Mouse (Mus musculus) forebrain, embryonic 12.5 days (tissue): Measurements from ENCODE around the gene Rgs9. TPM values are rescaled to one million over a fixed set of nuclear protein-coding genes. Genes with fewer than 3 reads are reported as not detected.

ENCODE experiments used
- ATAC-seq: fragments of 200-750 bp; cut with Nextera tagmentation; 2 replicates; pipeline ENCODE4 v1.8.0; 2017; ENCODE audit warnings: moderate TSS enrichment; ENCODE audit not compliant: low FRiP score
- H3K27ac ChIP-seq: fragments of 300-500 bp; sonication (generic); 2 replicates; pipeline ENCODE4 v1.5.1; 2016; ENCODE audit warnings: mild to moderate bottlenecking
- H3K27me3 ChIP-seq: fragments of 300-500 bp; sonication (generic); 2 replicates; pipeline ENCODE4 v1.6.1; 2016; ENCODE audit warnings: mild to moderate bottlenecking
- H3K36me3 ChIP-seq: fragments of 300-500 bp; sonication (generic); replicated peaks from 2 replicates; pipeline ENCODE4 v1.6.1; 2016; ENCODE audit warnings: mild to moderate bottlenecking
- H3K4me1 ChIP-seq: fragments of 300-500 bp; sonication (generic); 2 replicates; pipeline ENCODE4 v1.6.1; 2016
- H3K4me2 ChIP-seq: fragments of 300-500 bp; sonication (generic); 2 replicates; pipeline ENCODE4 v1.6.1; 2016; ENCODE audit warnings: mild to moderate bottlenecking, moderate library complexity
- H3K4me3 ChIP-seq: fragments of 300-500 bp; sonication (generic); replicated peaks from 2 replicates; pipeline ENCODE4 v1.5.1; 2016; ENCODE audit warnings: mild to moderate bottlenecking
- H3K9ac ChIP-seq: fragments of 300-500 bp; sonication (generic); 2 replicates; pipeline ENCODE4 v1.6.1; 2016; ENCODE audit warnings: mild to moderate bottlenecking
- H3K9me3 ChIP-seq: fragments of 300-500 bp; sonication (generic); 2 replicates; pipeline ENCODE4 v1.6.1; 2016
- WGBS: fragments of 180-500 bp; shearing (Covaris S2); methylation state at CpG from one replicate; pipeline ENCODE4 v1.1.7; 2016; 5-methylcytosine and 5-hydroxymethylcytosine counted together
- polyA plus RNA-seq: library from polyadenylated mRNA; unstranded; fragments of >200 nt; fragmentation: Nextera tagmentation; extraction: Ambion mirVana; gene quantifications from 2 replicates; pipeline ENCODE4 v1.2.1, GENCODE M21; 2016

Rgs9 gene
- polyA plus RNA-seq, 1 experiment from 2014 or later = 2.1 TPM

GRCm38 (mm10) chr11:109330706-109331393 lies 32.9 kb upstream of the Rgs9 start:
- peaks cover 5% of the 10 kb centered on the region; the same call in 1 of the 2 replicates for H3K27me3 ChIP-seq
- peaks cover 14% of the 10 kb centered on the region for H3K4me1 ChIP-seq
- H3K9me3 ChIP-seq = no peaks in the 10 kb centered on the region
- H3K27ac ChIP-seq = no peak overlapping the region
- H3K4me2 ChIP-seq = peak overlapping the region; percentile 50
- WGBS = 32% methylated on average over 17 of the region's 17 CpGs
- H3K36me3 ChIP-seq = no peaks in the 10 kb centered on the region
- 0 out of 2 replicates have a peak, but pooled peaks have one; percentile 61 for ATAC-seq
- H3K9ac ChIP-seq = no peak overlapping the region
- H3K4me3 ChIP-seq = peak overlapping the region; percentile 15; the same call in 1 of the 2 replicates

GRCm38 (mm10) chr11:109329331-109329730 lies 31.4 kb upstream of the Rgs9 start:
- H3K9me3 ChIP-seq = no peaks in the 10 kb centered on the region
- no peak overlapping the region for H3K4me3 ChIP-seq
- H3K36me3 ChIP-seq = no peaks in the 10 kb centered on the region
- H3K9ac ChIP-seq = no peak overlapping the region
- peaks cover 14% of the 10 kb centered on the region for H3K4me1 ChIP-seq
- 68% methylated on average over 4 of the region's 4 CpGs for WGBS
- no peak overlapping the region for H3K4me2 ChIP-seq
- peaks cover 5% of the 10 kb centered on the region; the same call in 1 of the 2 replicates for H3K27me3 ChIP-seq
- H3K27ac ChIP-seq = no peak overlapping the region
- ATAC-seq = no peak

- Histone ChIP-seq H3K4me3 (no peak overlapping the region), H3K9ac (no peak overlapping the region), H3K4me2 (no peak overlapping the region), H3K27ac (no peak overlapping the region), H3K27me3 (peaks cover 5% of the 10 kb centered on the region; the same call in 1 of the 2 replicates), H3K9me3 (no peaks in the 10 kb centered on the region), H3K36me3 (no peaks in the 10 kb centered on the region), H3K4me1 (peaks cover 14% of the 10 kb centered on the region)
- ATAC-seq = no peak
- 88% methylated on average over 10 of the region's 10 CpGs for WGBS
Measured at GRCm38 (mm10) chr11:109327952-109328351, 30.0 kb upstream of the Rgs9 start.

- WGBS = 22% methylated on average over 3 of the region's 3 CpGs
- no peak for ATAC-seq
- H3K9me3 ChIP-seq = no peaks in the 10 kb centered on the region
- no peak overlapping the region for H3K27ac ChIP-seq
- H3K27me3 ChIP-seq = peaks cover 5% of the 10 kb centered on the region; the same call in 1 of the 2 replicates
- H3K4me2 ChIP-seq = no peak overlapping the region
- no peak overlapping the region for H3K9ac ChIP-seq
- no peaks in the 10 kb centered on the region for H3K36me3 ChIP-seq
- H3K4me1 ChIP-seq = peaks cover 14% of the 10 kb centered on the region
- no peak overlapping the region for H3K4me3 ChIP-seq
Measured at GRCm38 (mm10) chr11:109327381-109327780, 29.5 kb upstream of the Rgs9 start.

GRCm38 (mm10) chr11:109326270-109326669 lies 28.3 kb upstream of the Rgs9 start:
- peaks cover 9% of the 10 kb centered on the region for H3K4me1 ChIP-seq
- H3K27ac ChIP-seq = no peak overlapping the region
- no peak overlapping the region for H3K4me3 ChIP-seq
- 84% methylated on average over 13 of the region's 13 CpGs for WGBS
- no peak for ATAC-seq
- H3K27me3 ChIP-seq = peaks cover 5% of the 10 kb centered on the region; the same call in 1 of the 2 replicates
- H3K9ac ChIP-seq = no peak overlapping the region
- H3K36me3 ChIP-seq = no peaks in the 10 kb centered on the region
- H3K4me2 ChIP-seq = no peak overlapping the region
- H3K9me3 ChIP-seq = no peaks in the 10 kb centered on the region

- Histone ChIP-seq H3K9me3 (no peaks in the 10 kb centered on the region), H3K27ac (peak overlapping the region; percentile 87), H3K4me3 (no peak overlapping the region), H3K9ac (no peak overlapping the region), H3K27me3 (peaks cover 7% of the 10 kb centered on the region; the same call in 1 of the 2 replicates), H3K4me2 (no peak overlapping the region), H3K4me1 (peaks cover 5% of the 10 kb centered on the region; the same call in 1 of the 2 replicates), H3K36me3 (no peaks in the 10 kb centered on the region)
- peak; percentile 95; the same call in 1 of the 2 replicates for ATAC-seq
- 27% methylated on average over 8 of the region's 8 CpGs for WGBS
Measured at GRCm38 (mm10) chr11:109320361-109320933, 22.5 kb upstream of the Rgs9 start.

GRCm38 (mm10) chr11:109319946-109320345 lies 22.0 kb upstream of the Rgs9 start:
- Histone ChIP-seq H3K27ac (peak overlapping the region; percentile 87), H3K9me3 (no peaks in the 10 kb centered on the region), H3K4me3 (no peak overlapping the region), H3K9ac (no peak overlapping the region), H3K27me3 (peaks cover 12% of the 10 kb centered on the region), H3K4me2 (no peak overlapping the region), H3K36me3 (no peaks in the 10 kb centered on the region), H3K4me1 (peaks cover 5% of the 10 kb centered on the region; the same call in 1 of the 2 replicates)
- peak; percentile 44; the same call in 1 of the 2 replicates for ATAC-seq
- WGBS = 86% methylated on average over 5 of the region's 5 CpGs

GRCm38 (mm10) chr11:109319471-109319870 lies 21.5 kb upstream of the Rgs9 start:
- no peak overlapping the region for H3K9ac ChIP-seq
- H3K4me1 ChIP-seq = peaks cover 5% of the 10 kb centered on the region; the same call in 1 of the 2 replicates
- ATAC-seq = no peak
- H3K27me3 ChIP-seq = peaks cover 15% of the 10 kb centered on the region
- no peaks in the 10 kb centered on the region for H3K36me3 ChIP-seq
- H3K27ac ChIP-seq = peak overlapping the region; percentile 87
- no peak overlapping the region for H3K4me3 ChIP-seq
- H3K9me3 ChIP-seq = no peaks in the 10 kb centered on the region
- WGBS = 89% methylated on average over 4 of the region's 4 CpGs
- H3K4me2 ChIP-seq = no peak overlapping the region

GRCm38 (mm10) chr11:109316921-109317320 lies 19.0 kb upstream of the Rgs9 start:
- Histone ChIP-seq H3K27me3 (peaks cover 29% of the 10 kb centered on the region), H3K4me2 (no peak overlapping the region), H3K9me3 (no peaks in the 10 kb centered on the region), H3K9ac (no peak overlapping the region), H3K27ac (no peak overlapping the region), H3K4me3 (no peak overlapping the region), H3K36me3 (no peaks in the 10 kb centered on the region), H3K4me1 (peaks cover 5% of the 10 kb centered on the region; the same call in 1 of the 2 replicates)
- WGBS = 41% methylated on average over 4 of the region's 4 CpGs
- ATAC-seq = no peak

- H3K36me3 ChIP-seq = no peaks in the 10 kb centered on the region
- ATAC-seq = peak; percentile 96
- H3K9me3 ChIP-seq = no peaks in the 10 kb centered on the region
- WGBS = 13% methylated on average over 20 of the region's 20 CpGs
- H3K27me3 ChIP-seq = peaks cover 35% of the 10 kb centered on the region
- H3K4me2 ChIP-seq = peak overlapping the region; percentile 65
- H3K4me1 ChIP-seq = no peaks in the 10 kb centered on the region
- H3K9ac ChIP-seq = peak overlapping the region; percentile 59
- peak overlapping the region; percentile 33; the same call in 1 of the 2 replicates for H3K27ac ChIP-seq
- peak overlapping the region; percentile 53 for H3K4me3 ChIP-seq
Measured at GRCm38 (mm10) chr11:109311885-109312605, 14.1 kb upstream of the Rgs9 start.

GRCm38 (mm10) chr11:109305680-109306079 lies 7.8 kb upstream of the Rgs9 start:
- Histone ChIP-seq H3K9ac (no peak overlapping the region), H3K4me2 (no peak overlapping the region), H3K36me3 (no peaks in the 10 kb centered on the region), H3K9me3 (no peaks in the 10 kb centered on the region), H3K4me3 (no peak overlapping the region), H3K27ac (no peak overlapping the region), H3K4me1 (no peaks in the 10 kb centered on the region), H3K27me3 (0 out of 2 replicates have a peak, but pooled peaks cover 6% of the 10 kb centered on the region)
- ATAC-seq = no peak
- WGBS = 72% methylated on average over 5 of the region's 5 CpGs

- H3K27me3 ChIP-seq = peaks cover 10% of the 10 kb centered on the region
- 74% methylated on average over 4 of the region's 4 CpGs for WGBS
- no peak overlapping the region for H3K27ac ChIP-seq
- H3K9me3 ChIP-seq = no peaks in the 10 kb centered on the region
- ATAC-seq = no peak
- H3K4me2 ChIP-seq = no peak overlapping the region
- no peak overlapping the region for H3K4me3 ChIP-seq
- no peaks in the 10 kb centered on the region for H3K36me3 ChIP-seq
- H3K4me1 ChIP-seq = peaks cover 4% of the 10 kb centered on the region; the same call in 1 of the 2 replicates
- no peak overlapping the region for H3K9ac ChIP-seq
Measured at GRCm38 (mm10) chr11:109302338-109302737, 4.4 kb upstream of the Rgs9 start.
